Mouse (Mus musculus) embryonic facial prominence, embryonic 14.5 days (tissue): ENCODE data around the gene Tmem25. TPM values are rescaled to one million over a fixed set of nuclear protein-coding genes. Genes with fewer than 3 reads are reported as not detected.

Experiments
- ATAC-seq: fragments of 200-750 bp; cut with Nextera tagmentation; 2 replicates; pipeline ENCODE4 v1.8.0; 2017; ENCODE audit warnings: low read depth, moderate number of reproducible peaks, moderate TSS enrichment
- DNase-seq: peaks from one replicate; pipeline ENCODE4 v3.0.0-alpha.2; 2015; ENCODE audit warnings: low spot score
- H3K27ac ChIP-seq: fragments of 300-500 bp; sonication (generic); replicated peaks from 2 replicates; pipeline ENCODE4 v1.5.1; 2014; ENCODE audit warnings: low read depth, mild to moderate bottlenecking, low read length, moderate library complexity
- H3K27me3 ChIP-seq: fragments of 300-500 bp; sonication (generic); replicated peaks from 2 replicates; pipeline ENCODE4 v1.6.1; 2014; ENCODE audit warnings: low read length; ENCODE audit not compliant: control insufficient read depth, insufficient read depth
- H3K36me3 ChIP-seq: fragments of 300-500 bp; sonication (generic); 2 replicates; pipeline ENCODE4 v1.6.1; 2014; ENCODE audit warnings: low read length, mixed read lengths; ENCODE audit not compliant: control insufficient read depth, insufficient read depth
- H3K4me1 ChIP-seq: fragments of 300-500 bp; sonication (generic); 2 replicates; pipeline ENCODE4 v1.6.1; 2014; ENCODE audit warnings: antibody characterized with exemption, low read length; ENCODE audit not compliant: control insufficient read depth, insufficient read depth
- H3K4me2 ChIP-seq: fragments of 300-500 bp; sonication (generic); 2 replicates; pipeline ENCODE4 v1.6.1; 2014; ENCODE audit warnings: low read depth, mild to moderate bottlenecking, low read length, moderate library complexity, mixed read lengths
- H3K4me3 ChIP-seq: fragments of 300-500 bp; sonication (generic); 2 replicates; pipeline ENCODE4 v1.5.1; 2014; ENCODE audit warnings: low read depth, mild to moderate bottlenecking, low read length
- H3K9ac ChIP-seq: fragments of 300-500 bp; sonication (generic); 2 replicates; pipeline ENCODE4 v1.6.1; 2014; ENCODE audit warnings: low read depth, mild to moderate bottlenecking, low read length, moderate library complexity, mixed read lengths
- H3K9me3 ChIP-seq: fragments of 300-500 bp; sonication (generic); 2 replicates; pipeline ENCODE4 v1.6.1; 2016; ENCODE audit warnings: low read length; ENCODE audit not compliant: control insufficient read depth
- WGBS: fragments of 180-500 bp; shearing (Covaris S2); extraction: QIAGEN DNeasy Blood & Tissue Kit; methylation state at CpG from one replicate; pipeline ENCODE4 v1.1.7; 2014; 5-methylcytosine and 5-hydroxymethylcytosine counted together
- polyA plus RNA-seq: library from polyadenylated mRNA; unstranded; fragments of >200 nt; fragmentation: Nextera tagmentation; extraction: Ambion mirVana; gene quantifications from 2 replicates; pipeline ENCODE4 v1.2.1, GENCODE M21; 2014

Gene Tmem25
- polyA plus RNA-seq = 2.0 and 2.3 TPM in 2 replicates

DNA sequence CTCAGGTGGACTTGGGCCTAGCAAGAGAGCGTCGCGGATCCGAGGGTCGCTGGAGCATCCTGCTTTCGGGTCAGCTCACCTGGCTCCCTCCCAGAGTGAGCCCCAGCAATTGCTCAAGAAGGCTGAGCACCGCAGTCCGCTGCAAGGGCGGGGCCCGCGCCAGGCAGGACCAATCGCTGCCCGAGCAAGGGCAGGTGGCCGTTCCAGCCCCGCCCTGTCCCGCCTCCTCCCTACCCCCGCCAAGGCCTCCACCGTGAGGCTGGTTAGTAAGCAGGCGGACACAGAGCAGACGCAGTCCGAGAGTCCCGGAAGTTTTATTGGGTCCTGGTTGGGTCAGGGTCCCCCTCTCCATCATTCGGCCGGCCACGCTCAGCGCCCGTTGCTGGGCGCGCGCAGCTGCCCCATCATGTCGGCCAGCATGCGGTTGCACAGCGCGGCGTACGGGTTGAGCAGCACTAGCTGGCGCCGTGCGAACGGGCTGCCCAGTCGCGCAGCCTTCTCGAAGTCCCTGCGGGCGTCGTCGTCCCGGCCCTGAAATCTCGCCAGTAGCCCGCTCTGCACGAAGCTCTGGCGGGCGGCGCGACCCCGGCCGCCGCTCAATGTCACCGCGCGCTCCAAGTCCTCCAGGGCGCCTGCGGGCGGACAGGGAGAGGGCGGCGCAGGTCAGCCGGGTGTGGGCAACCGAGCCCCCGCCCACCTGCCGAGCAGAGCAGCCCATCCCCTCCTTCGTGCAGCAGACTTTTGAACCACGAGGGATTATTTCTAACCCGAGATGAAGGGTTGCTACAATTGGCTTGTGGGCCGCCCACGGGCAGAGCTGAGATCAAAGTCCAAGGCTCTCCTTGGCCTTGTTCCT is at the start of gene Tmem25:
Gene Tmem25, minus strand, starts transcription at position 206 of the 856 bp plus-strand sequence.
- DNase-seq = peak; percentile 88
- Histone ChIP-seq H3K4me3 (peak within 1 kb of the TSS; percentile 66), H3K9me3 (no peaks in the 10 kb centered on the region), H3K27ac (no peak within 1 kb of the TSS; the same call in 1 of the 2 replicates), H3K36me3 (no peaks in the 10 kb centered on the region), H3K4me2 (peak within 1 kb of the TSS; percentile 94), H3K27me3 (peaks cover 10% of the 10 kb centered on the region; the same call in 1 of the 2 replicates), H3K4me1 (peaks cover 10% of the 10 kb centered on the region; the same call in 1 of the 2 replicates), H3K9ac (peak within 1 kb of the TSS; percentile 66)
- under 1% methylated on average over 40 of the region's 75 CpGs for WGBS
- peak; percentile 96 for ATAC-seq

DNA sequence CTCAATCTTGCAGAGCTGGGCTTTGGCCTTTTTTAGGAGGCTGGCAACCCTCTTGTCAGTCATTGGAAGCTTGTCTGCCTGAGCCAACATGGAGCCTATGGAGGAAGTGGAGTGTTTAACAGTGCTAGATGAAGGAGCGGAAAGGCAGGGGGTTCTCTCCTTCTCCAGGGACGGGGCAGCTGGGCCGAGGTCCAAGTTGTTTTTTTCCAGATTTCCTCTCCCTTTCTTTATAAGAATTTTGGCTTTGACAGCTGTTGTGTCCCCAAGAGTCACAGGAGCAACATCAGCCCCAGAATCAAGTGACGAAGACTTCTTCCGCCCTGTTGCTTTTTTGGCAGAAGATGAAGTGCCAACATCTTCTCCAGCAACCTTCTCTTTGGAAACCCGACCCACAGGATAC is 48.3 kb upstream of the Tmem25 start:
- no peak for ATAC-seq
- Histone ChIP-seq H3K9me3 (no peaks in the 10 kb centered on the region), H3K4me1 (no peaks in the 10 kb centered on the region), H3K4me2 (no peak overlapping the region), H3K27me3 (no peaks in the 10 kb centered on the region), H3K4me3 (no peak overlapping the region), H3K9ac (no peak overlapping the region), H3K27ac (no peak overlapping the region), H3K36me3 (peaks cover 96% of the 10 kb centered on the region)
- WGBS = 79% methylated on average over 6 of the region's 6 CpGs
- DNase-seq = no peak

DNA sequence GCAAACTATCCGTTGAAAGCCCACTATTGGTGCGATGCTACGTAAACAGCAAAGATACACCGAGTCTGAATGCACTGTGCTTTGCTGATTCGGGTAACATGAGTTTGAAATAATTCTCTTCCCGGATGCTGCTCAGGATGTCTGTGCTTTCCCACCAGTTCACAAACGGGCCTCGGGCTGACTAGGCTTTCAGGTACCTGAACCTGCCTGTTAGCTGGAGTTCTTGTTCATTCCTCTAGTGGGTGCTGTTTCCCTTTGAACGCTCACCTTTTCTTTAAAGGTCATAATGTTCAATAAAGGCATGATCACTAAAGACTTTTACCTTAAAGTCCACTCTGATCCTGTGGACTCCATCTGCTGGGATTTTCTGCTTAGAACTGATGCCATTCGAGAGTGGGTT is 42.1 kb upstream of the Tmem25 start:
- no peak overlapping the region for H3K4me2 ChIP-seq
- no peaks in the 10 kb centered on the region for H3K9me3 ChIP-seq
- H3K27me3 ChIP-seq = no peaks in the 10 kb centered on the region
- 88% methylated on average over 10 of the region's 10 CpGs for WGBS
- no peaks in the 10 kb centered on the region for H3K4me1 ChIP-seq
- no peak overlapping the region for H3K4me3 ChIP-seq
- peaks cover 97% of the 10 kb centered on the region for H3K36me3 ChIP-seq
- DNase-seq = no peak
- H3K9ac ChIP-seq = no peak overlapping the region
- no peak for ATAC-seq
- H3K27ac ChIP-seq = no peak overlapping the region

DNA sequence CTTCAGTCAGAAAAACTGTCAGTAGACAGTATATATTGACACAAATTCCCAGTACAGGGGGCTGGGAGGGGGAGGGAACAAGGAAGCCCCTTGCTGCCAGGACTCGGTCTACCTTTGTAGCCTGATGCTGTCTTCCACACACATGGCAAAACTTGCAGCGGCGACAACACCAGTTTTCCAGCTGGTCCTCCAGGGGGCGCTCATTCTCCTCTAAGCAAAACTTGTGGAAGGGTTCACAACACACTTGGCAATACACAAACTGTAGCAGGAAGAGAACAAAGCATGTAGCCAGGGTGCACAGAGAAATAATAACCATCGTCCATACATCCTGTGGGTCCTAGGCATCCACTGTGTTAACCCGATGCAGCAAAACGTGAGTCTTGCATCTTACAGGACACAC is 37.3 kb upstream of the Tmem25 start:
- no peaks in the 10 kb centered on the region for H3K9me3 ChIP-seq
- no peak overlapping the region for H3K4me3 ChIP-seq
- no peaks in the 10 kb centered on the region for H3K4me1 ChIP-seq
- no peaks in the 10 kb centered on the region for H3K27me3 ChIP-seq
- DNase-seq (peak; percentile 82), ATAC-seq (no peak)
- H3K36me3 ChIP-seq = peaks cover 97% of the 10 kb centered on the region
- H3K27ac ChIP-seq = no peak overlapping the region
- H3K4me2 ChIP-seq = no peak overlapping the region
- no peak overlapping the region for H3K9ac ChIP-seq
- 49% methylated on average over 7 of the region's 7 CpGs for WGBS

DNA sequence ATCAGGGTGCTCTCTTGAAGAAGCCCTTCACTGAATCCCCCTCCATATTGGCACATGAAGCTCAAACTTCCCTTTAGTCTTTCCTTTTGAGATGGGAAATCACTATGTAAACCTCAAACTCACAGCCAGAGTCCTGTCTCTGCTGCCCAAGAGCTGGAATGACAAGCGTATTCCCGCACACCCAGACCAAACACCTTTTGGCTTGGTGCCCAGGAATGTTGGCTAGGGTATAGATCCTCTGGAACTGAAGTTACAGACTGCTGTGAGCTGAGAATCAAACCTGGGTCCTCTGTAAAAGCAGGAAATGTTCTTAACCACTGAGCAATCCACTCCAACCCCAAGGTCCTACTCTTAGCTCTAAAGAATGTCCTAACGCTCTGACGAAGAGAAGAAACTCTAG is 33.2 kb upstream of the Tmem25 start:
- peak; percentile 30 for DNase-seq

DNA sequence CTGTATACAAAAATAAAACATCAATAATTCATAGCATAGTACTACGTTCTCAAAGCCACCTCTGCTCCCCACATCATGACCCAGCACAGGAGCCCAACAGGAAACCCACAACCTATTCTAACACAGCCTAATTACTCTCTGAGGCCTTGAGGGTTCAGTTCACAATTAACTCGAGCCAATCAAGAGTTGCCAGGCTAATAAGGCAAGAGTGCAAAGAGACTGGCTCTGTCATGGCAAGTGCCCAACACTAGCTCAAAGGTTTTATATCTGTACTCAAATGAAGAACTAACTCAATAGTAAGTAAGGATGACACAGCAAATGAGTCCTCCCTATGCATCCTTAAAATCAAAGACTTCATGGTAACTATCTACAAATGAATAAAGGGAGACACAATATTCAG is 31.4 kb upstream of the Tmem25 start:
- H3K27ac ChIP-seq = no peak overlapping the region
- H3K4me1 ChIP-seq = no peaks in the 10 kb centered on the region
- WGBS = 73% methylated on average over 2 of the region's 2 CpGs
- DNase-seq (no peak), ATAC-seq (no peak)
- no peak overlapping the region for H3K4me2 ChIP-seq
- H3K36me3 ChIP-seq = peaks cover 98% of the 10 kb centered on the region
- no peak overlapping the region for H3K9ac ChIP-seq
- H3K9me3 ChIP-seq = no peaks in the 10 kb centered on the region
- no peaks in the 10 kb centered on the region for H3K27me3 ChIP-seq
- H3K4me3 ChIP-seq = no peak overlapping the region

More for the DNA sequence above, 33.2 kb upstream of the Tmem25 start:
- no peaks in the 10 kb centered on the region for H3K4me1 ChIP-seq
- H3K4me2 ChIP-seq = no peak overlapping the region
- no peak overlapping the region for H3K4me3 ChIP-seq
- H3K9ac ChIP-seq = no peak overlapping the region
- H3K9me3 ChIP-seq = no peaks in the 10 kb centered on the region
- H3K36me3 ChIP-seq = peaks cover 96% of the 10 kb centered on the region
- H3K27ac ChIP-seq = no peak overlapping the region
- no peaks in the 10 kb centered on the region for H3K27me3 ChIP-seq
- WGBS = 79% methylated on average over 4 of the region's 4 CpGs
- ATAC-seq = no peak

DNA sequence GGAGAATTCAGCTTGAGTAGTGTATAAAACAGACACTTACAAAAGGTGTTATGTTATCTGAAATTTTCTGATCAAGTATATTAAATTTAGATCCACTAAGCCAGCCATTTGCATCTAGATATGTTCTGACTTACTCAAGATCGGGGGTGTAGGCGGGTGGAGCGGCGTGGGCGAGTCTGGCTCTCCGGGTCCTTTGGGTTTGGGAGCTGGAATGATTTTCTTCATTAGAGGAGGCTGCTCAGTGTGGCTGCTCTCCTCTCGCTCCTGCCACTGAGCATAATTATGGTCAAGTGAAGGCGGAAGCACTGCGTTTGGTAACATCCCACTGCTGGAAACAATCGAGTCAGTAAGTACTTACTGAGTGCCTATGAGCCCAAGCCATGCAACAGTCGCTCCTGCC is 29.8 kb upstream of the Tmem25 start:
- no peak overlapping the region for H3K27ac ChIP-seq
- peaks cover 98% of the 10 kb centered on the region for H3K36me3 ChIP-seq
- no peak overlapping the region for H3K4me2 ChIP-seq
- 93% methylated on average over 11 of the region's 11 CpGs for WGBS
- DNase-seq (no peak), ATAC-seq (no peak)
- no peak overlapping the region for H3K4me3 ChIP-seq
- H3K9me3 ChIP-seq = no peaks in the 10 kb centered on the region
- H3K9ac ChIP-seq = no peak overlapping the region
- H3K27me3 ChIP-seq = no peaks in the 10 kb centered on the region
- H3K4me1 ChIP-seq = no peaks in the 10 kb centered on the region

DNA sequence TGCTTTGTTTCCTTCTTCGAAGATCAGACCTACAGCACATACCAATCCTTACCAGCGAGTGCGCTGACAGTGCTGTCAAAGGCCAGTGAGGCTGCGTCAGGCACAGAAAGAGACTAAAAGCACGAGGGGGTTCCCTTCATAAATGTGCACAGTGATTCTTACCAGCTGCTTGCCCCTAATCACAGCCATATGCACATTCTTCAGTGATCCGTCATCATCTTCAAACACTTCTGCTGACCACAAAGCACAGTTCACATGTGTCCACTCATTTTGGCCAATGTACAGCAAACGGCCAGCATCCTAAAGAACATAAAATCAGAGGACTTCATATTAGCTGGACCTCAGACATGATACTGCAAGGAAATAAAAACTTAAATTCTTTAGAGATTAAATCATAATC is 27.6 kb upstream of the Tmem25 start:
- 45% methylated on average over 7 of the region's 7 CpGs for WGBS
- no peak overlapping the region for H3K4me2 ChIP-seq
- H3K36me3 ChIP-seq = peaks cover 98% of the 10 kb centered on the region
- no peaks in the 10 kb centered on the region for H3K4me1 ChIP-seq
- H3K9me3 ChIP-seq = no peaks in the 10 kb centered on the region
- H3K4me3 ChIP-seq = no peak overlapping the region
- H3K9ac ChIP-seq = no peak overlapping the region
- DNase-seq (no peak), ATAC-seq (no peak)
- H3K27ac ChIP-seq = no peak overlapping the region
- no peaks in the 10 kb centered on the region for H3K27me3 ChIP-seq
